Mouse (Mus musculus) erythroblast, embryonic 14.5 days (primary cell): ENCODE measurements around the gene Tbcd.

Source experiments
- GATA1 ChIP-seq: IDR thresholded peaks from 2 replicates; pipeline ENCODE4 v1.6.1; 2012; ENCODE audit warnings: low read length, inconsistent platforms, mixed read lengths
- TAL1 ChIP-seq: IDR thresholded peaks from 3 replicates; pipeline ENCODE4 v1.6.1; 2012; ENCODE audit warnings: low read length, inconsistent platforms, mixed read lengths

DNA sequence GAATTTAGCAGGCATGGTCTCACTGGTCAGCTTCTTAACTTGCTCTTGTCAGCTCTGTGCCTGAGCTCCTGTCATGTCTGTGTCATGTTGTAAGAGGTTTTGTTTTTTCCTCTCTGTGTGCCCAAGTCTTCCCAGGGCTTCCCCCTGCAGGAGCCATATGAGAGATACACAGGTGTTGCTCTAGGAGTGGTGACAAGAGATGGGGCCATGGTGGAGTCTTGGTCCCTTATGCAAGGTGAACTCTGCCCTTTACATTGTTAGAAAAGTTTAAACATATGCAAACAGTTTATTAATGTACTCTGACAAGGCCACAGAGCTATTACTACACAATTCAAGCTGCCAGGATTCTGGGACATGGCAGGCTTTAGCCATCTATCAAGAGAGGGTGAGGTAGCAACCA is 164.8 kb downstream of the Tbcd start:
- TF ChIP-seq TAL1 (no peak), GATA1 (no peak)
